Mouse (Mus musculus) thymus, adult 2 months (tissue): ENCODE results near the gene Dclk1.

Experiments
- CTCF ChIP-seq: fragments of 200-500 bp; IDR thresholded peaks from 2 replicates; pipeline ENCODE4 v1.5.1; 2012; ENCODE audit warnings: mild to moderate bottlenecking, control low read depth, low read length, moderate library complexity, borderline replicate concordance; ENCODE audit not compliant: control insufficient read depth, poor library complexity, insufficient read depth; ENCODE audit errors: extremely low read depth
- POLR2A ChIP-seq: fragments of 200-500 bp; IDR thresholded peaks from 2 replicates; pipeline ENCODE4 v1.6.1; 2012; ENCODE audit warnings: mild to moderate bottlenecking, low read length, control low read depth, moderate library complexity; ENCODE audit not compliant: control insufficient read depth, poor library complexity, insufficient read depth; ENCODE audit errors: extremely low read depth

DNA sequence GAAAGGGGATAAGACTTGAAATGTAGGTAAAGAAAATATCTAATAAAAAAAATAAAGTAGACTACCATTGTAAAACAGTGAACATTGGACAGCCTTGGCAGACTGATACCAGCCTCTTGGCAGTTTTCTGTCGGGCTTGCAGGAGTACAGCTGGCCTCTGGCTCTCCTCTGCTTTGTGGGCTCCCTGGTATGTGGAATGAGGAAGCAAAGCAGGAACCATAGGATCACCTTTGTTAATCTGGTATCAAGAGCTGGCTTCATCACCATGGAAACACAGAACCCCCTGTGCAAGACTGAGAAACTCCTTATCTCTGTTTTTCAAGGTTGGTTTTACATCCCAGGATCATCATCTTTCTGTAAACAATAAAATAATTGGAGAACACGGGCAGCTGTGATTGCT lies 29.9 kb upstream of the Dclk1 start:
- TF ChIP-seq POLR2A (no peak), CTCF (no peak)
